Mouse (Mus musculus): ENCODE data around the gene Cend1. TPM values are rescaled to one million over a fixed set of nuclear protein-coding genes. Genes with fewer than 3 reads are reported as not detected.

Gene Cend1
- total and polyA plus RNA-seq, 2 experiments, result 0.09 TPM; not detected in 1

DNA sequence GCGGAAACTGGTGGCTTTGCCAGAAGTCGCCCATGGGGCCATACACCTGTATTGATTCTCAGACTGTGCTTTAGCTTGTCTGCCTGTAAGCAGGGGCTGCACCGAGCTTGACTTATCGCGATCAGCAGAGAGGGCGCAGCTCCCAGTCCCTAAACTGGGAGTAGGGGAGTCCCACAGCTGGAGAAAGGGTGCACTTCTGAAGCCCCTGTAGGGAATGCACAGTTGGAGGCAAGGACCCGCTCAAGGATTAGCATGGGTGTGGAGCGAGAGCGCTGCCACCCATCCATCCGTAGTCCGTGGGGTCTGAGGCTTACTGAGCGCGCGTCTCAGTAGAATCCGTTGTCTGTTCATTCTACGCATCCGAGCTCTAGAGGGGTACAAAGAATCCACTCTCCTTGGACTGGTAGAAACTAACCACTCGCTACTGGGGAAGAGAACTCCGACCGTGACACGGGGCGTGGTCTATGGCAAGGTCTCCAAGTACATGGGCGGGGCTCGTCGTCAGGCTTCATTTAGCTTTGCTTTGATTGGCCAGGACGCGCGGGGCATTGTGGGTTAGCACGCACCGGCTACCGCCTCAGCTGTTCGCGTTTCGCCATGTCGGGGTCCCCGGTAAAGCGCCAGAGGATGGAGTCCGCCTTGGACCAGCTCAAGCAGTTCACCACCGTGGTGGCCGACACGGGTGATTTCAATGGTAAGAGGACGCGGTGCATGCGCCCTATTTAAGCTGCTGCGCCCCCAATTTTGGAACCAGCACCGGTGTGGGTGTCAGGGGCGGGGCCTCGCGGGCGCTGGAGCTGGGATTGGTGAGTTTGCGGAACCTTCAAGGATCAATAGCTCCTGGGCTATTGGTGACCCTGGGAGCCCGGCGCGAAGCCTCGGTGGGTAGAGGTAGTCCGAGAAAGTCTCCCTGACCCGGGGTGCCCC lies 37.4 kb downstream of the Cend1 start, which contains the start of gene Taldo1:
Taldo1 (plus strand) TSS at position 575 of the 927 bp plus-strand sequence.
- peak; percentile 88 for DNase-seq (ENCODE audit: extremely low read depth, low read depth, low spot score)
- Histone ChIP-seq H3K9ac (ENCODE audit: low read depth, low read length) (peak within 1 kb of the TSS; percentile 77), H3K27me3 (ENCODE audit: control insufficient read depth, insufficient read depth, low read length) (no peaks in the 10 kb centered on the region), H3K79me2 (ENCODE audit: control insufficient read depth, insufficient read depth, low read length) (peaks cover 9% of the 10 kb centered on the region; the same call in 1 of the 2 replicates), H3K4me3 (ENCODE audit: insufficient read depth, low read depth, low read length) (peak within 1 kb of the TSS; percentile 80), H3K4me1 (ENCODE audit: control insufficient read depth, insufficient read depth, low read length) (peaks cover 12% of the 10 kb centered on the region), H3K36me3 (ENCODE audit: control insufficient read depth, insufficient read depth, low read length) (peaks cover 6% of the 10 kb centered on the region; the same call in 1 of the 2 replicates), H3K27ac (replicated peaks; ENCODE audit: insufficient read depth, low read depth, low read length) (peak within 1 kb of the TSS; percentile 73)
- WGBS, result under 1% methylated on average over 57 of the region's 57 CpGs
- TF ChIP-seq POLR2A (IDR thresholded peaks at IDR 0.05; ENCODE audit: extremely low read depth, insufficient read depth, low read length) (0 out of 2 replicates have a peak, but pooled peaks have one; percentile 41), CTCF (IDR thresholded peaks at IDR 0.05; ENCODE audit: low read depth, low read length) (no peak)

GRCm38 (mm10) chr7:141390326-141391259 lies 38.7 kb downstream of the Cend1 start:
- TF ChIP-seq POLR2A (IDR thresholded peaks at IDR 0.05; ENCODE audit: extremely low read depth, insufficient read depth, low read length), result no peak
- no peak for TF ChIP-seq CTCF (IDR thresholded peaks at IDR 0.05; ENCODE audit: low read depth, low read length)
- H3K4me3 ChIP-seq (ENCODE audit: insufficient read depth, low read depth, low read length), result no peak overlapping the region
- no peak overlapping the region for H3K27ac ChIP-seq (replicated peaks; ENCODE audit: insufficient read depth, low read depth, low read length)
- peaks cover 9% of the 10 kb centered on the region; the same call in 1 of the 2 replicates for H3K79me2 ChIP-seq (ENCODE audit: control insufficient read depth, insufficient read depth, low read length)
- no peak overlapping the region for H3K9ac ChIP-seq (ENCODE audit: low read depth, low read length)
- peaks cover 12% of the 10 kb centered on the region for H3K4me1 ChIP-seq (ENCODE audit: control insufficient read depth, insufficient read depth, low read length)
- 49% methylated on average over 9 of the region's 9 CpGs for WGBS
- no peak for DNase-seq (ENCODE audit: extremely low read depth, low read depth, low spot score)
- H3K27me3 ChIP-seq (ENCODE audit: control insufficient read depth, insufficient read depth, low read length), result no peaks in the 10 kb centered on the region
- H3K36me3 ChIP-seq (ENCODE audit: control insufficient read depth, insufficient read depth, low read length), result no peaks in the 10 kb centered on the region

DNA sequence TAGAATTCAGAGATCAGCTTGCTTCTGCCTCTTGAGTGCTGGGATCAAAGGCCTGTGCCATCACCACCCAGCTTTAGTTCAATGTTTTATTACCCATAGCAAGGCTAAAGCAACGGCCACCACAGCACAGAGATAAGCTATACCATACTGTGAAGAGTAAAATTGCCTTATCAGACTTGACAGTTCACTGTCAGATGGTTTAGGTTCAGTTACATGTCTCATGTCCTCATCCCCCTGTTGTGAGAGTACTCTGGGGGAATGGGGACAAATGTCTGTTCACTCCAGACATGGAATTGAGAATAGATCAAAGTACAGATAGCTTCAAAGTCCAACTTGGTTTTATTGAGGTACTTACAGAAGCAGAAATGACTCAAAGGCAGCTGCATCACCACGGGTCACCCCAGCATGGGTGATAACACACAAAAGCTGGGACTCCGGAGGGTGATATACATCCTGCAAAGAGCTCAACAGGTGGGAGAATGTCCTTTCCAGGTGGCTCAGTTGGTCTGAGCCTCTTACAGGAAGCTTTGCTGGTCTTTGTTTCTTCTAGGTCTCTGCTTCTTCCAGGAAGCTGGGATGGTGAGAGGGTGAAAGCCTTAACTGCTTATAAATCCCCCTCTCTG lies 40.7 kb downstream of the Cend1 start:
- TF ChIP-seq POLR2A (IDR thresholded peaks at IDR 0.05; ENCODE audit: extremely low read depth, insufficient read depth, low read length) (no peak), CTCF (IDR thresholded peaks at IDR 0.05; ENCODE audit: low read depth, low read length) (no peak)
- Histone ChIP-seq H3K4me3 (ENCODE audit: insufficient read depth, low read depth, low read length) (no peak overlapping the region), H3K79me2 (ENCODE audit: control insufficient read depth, insufficient read depth, low read length) (peaks cover 5% of the 10 kb centered on the region; the same call in 1 of the 2 replicates), H3K27me3 (ENCODE audit: control insufficient read depth, insufficient read depth, low read length) (no peaks in the 10 kb centered on the region), H3K9ac (ENCODE audit: low read depth, low read length) (no peak overlapping the region), H3K4me1 (ENCODE audit: control insufficient read depth, insufficient read depth, low read length) (peaks cover 12% of the 10 kb centered on the region), H3K36me3 (ENCODE audit: control insufficient read depth, insufficient read depth, low read length) (no peaks in the 10 kb centered on the region), H3K27ac (replicated peaks; ENCODE audit: insufficient read depth, low read depth, low read length) (no peak overlapping the region)
- WGBS, result 55% methylated on average over 3 of the region's 3 CpGs
- no peak for DNase-seq (ENCODE audit: extremely low read depth, low read depth, low spot score)

- no peak for DNase-seq (ENCODE audit: extremely low read depth, low read depth, low spot score)
- Histone ChIP-seq H3K79me2 (ENCODE audit: control insufficient read depth, insufficient read depth, low read length) (peaks cover 5% of the 10 kb centered on the region; the same call in 1 of the 2 replicates), H3K4me1 (ENCODE audit: control insufficient read depth, insufficient read depth, low read length) (peaks cover 9% of the 10 kb centered on the region), H3K4me3 (ENCODE audit: insufficient read depth, low read depth, low read length) (no peak overlapping the region), H3K27ac (replicated peaks; ENCODE audit: insufficient read depth, low read depth, low read length) (no peak overlapping the region), H3K27me3 (ENCODE audit: control insufficient read depth, insufficient read depth, low read length) (no peaks in the 10 kb centered on the region), H3K9ac (ENCODE audit: low read depth, low read length) (no peak overlapping the region), H3K36me3 (ENCODE audit: control insufficient read depth, insufficient read depth, low read length) (no peaks in the 10 kb centered on the region)
- TF ChIP-seq CTCF (IDR thresholded peaks at IDR 0.05; ENCODE audit: low read depth, low read length) (no peak), POLR2A (IDR thresholded peaks at IDR 0.05; ENCODE audit: extremely low read depth, insufficient read depth, low read length) (no peak)
- 53% methylated on average over 2 of the region's 2 CpGs for WGBS
Observed at GRCm38 (mm10) chr7:141387807-141388486, 41.3 kb downstream of the Cend1 start.

All from liver, adult 2 months (tissue).